Mouse (Mus musculus): ENCODE data around the gene Arl5a.

- TF ChIP-seq POLR2A (IDR thresholded peaks at IDR 0.05; ENCODE audit: low read depth, low read length) (no peak), CTCF (conservative IDR thresholded peaks at IDR 0.05; ENCODE audit: insufficient read depth, insufficient read length, low read depth, low read length) (no peak)
Measured at GRCm38 (mm10) chr2:52435919-52436632, 11.4 kb upstream of the Arl5a start.
